Mouse (Mus musculus): Measurements from ENCODE around the gene Irf6.

The Irf6 gene

DNA sequence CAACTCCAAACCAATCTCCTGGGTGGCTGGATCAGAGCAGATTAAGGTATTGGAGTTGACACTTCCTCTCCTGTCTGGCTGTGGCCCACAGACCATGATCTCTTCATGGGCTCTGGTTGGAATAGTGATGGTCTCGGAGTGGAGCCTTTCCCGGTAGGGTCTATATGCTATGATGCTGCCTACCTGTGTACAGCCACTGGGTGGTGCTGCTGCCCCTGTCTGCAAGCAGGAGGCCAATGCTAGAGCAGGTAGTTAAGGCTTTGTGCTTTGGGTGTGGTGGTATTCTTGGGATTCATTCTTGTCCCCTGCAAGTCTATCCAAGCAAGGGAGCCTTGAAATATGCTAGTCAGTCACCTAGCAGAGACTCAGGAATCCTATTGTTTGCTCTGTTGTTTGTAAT, 55.3 kb downstream of the Irf6 start:
- no peaks in the 10 kb centered on the region for H3K9me3 ChIP-seq (ENCODE audit: low read length)
- no peak overlapping the region for H3K4me3 ChIP-seq (replicated peaks; ENCODE audit: low read length)
- TF ChIP-seq CTCF (conservative IDR thresholded peaks at IDR 0.05; ENCODE audit: low read length) (peak; percentile 58), POU5F1 (IDR thresholded peaks at IDR 0.05; ENCODE audit: borderline replicate concordance, low read length) (no peak)
- H3K36me3 ChIP-seq (ENCODE audit: insufficient read depth, low read length): no peaks in the 10 kb centered on the region
- H3K4me1 ChIP-seq (replicated peaks; ENCODE audit: low read depth, low read length): no peaks in the 10 kb centered on the region
- H3K27me3 ChIP-seq (ENCODE audit: insufficient read depth, low read length): no peaks in the 10 kb centered on the region

- no peaks in the 10 kb centered on the region for H3K4me1 ChIP-seq (replicated peaks; ENCODE audit: low read depth, low read length)
- H3K27me3 ChIP-seq (ENCODE audit: insufficient read depth, low read length): no peaks in the 10 kb centered on the region
- no peak overlapping the region for H3K4me3 ChIP-seq (replicated peaks; ENCODE audit: low read length)
- TF ChIP-seq NANOG (IDR thresholded peaks at IDR 0.05; ENCODE audit: borderline replicate concordance, low read length): no peak
- TF ChIP-seq POU5F1 (IDR thresholded peaks at IDR 0.05; ENCODE audit: borderline replicate concordance, low read length): no peak
- no peak for TF ChIP-seq CTCF (conservative IDR thresholded peaks at IDR 0.05; ENCODE audit: low read length)
- no peaks in the 10 kb centered on the region for H3K9me3 ChIP-seq (ENCODE audit: low read length)
- H3K36me3 ChIP-seq (ENCODE audit: insufficient read depth, low read length): no peaks in the 10 kb centered on the region
Observed at GRCm38 (mm10) chr1:193211371-193211770, 58.5 kb downstream of the Irf6 start.

GRCm38 (mm10) chr1:193214053-193214452, 61.1 kb downstream of the Irf6 start:
- Histone ChIP-seq H3K4me1 (replicated peaks; ENCODE audit: low read depth, low read length) (no peaks in the 10 kb centered on the region), H3K36me3 (ENCODE audit: insufficient read depth, low read length) (no peaks in the 10 kb centered on the region), H3K4me3 (replicated peaks; ENCODE audit: low read length) (no peak overlapping the region), H3K27me3 (ENCODE audit: insufficient read depth, low read length) (no peaks in the 10 kb centered on the region), H3K9me3 (ENCODE audit: low read length) (no peaks in the 10 kb centered on the region)
- TF ChIP-seq POU5F1 (IDR thresholded peaks at IDR 0.05; ENCODE audit: borderline replicate concordance, low read length) (no peak), NANOG (IDR thresholded peaks at IDR 0.05; ENCODE audit: borderline replicate concordance, low read length) (no peak), CTCF (conservative IDR thresholded peaks at IDR 0.05; ENCODE audit: low read length) (no peak)

GRCm38 (mm10) chr1:193216000-193216399, 63.1 kb downstream of the Irf6 start:
- H3K4me3 ChIP-seq (replicated peaks; ENCODE audit: low read length): no peak overlapping the region
- H3K9me3 ChIP-seq (ENCODE audit: low read length): no peaks in the 10 kb centered on the region
- H3K27me3 ChIP-seq (ENCODE audit: insufficient read depth, low read length): no peaks in the 10 kb centered on the region
- H3K36me3 ChIP-seq (ENCODE audit: insufficient read depth, low read length): no peaks in the 10 kb centered on the region
- no peaks in the 10 kb centered on the region for H3K4me1 ChIP-seq (replicated peaks; ENCODE audit: low read depth, low read length)
- TF ChIP-seq POU5F1 (IDR thresholded peaks at IDR 0.05; ENCODE audit: borderline replicate concordance, low read length) (no peak), CTCF (conservative IDR thresholded peaks at IDR 0.05; ENCODE audit: low read length) (no peak), NANOG (IDR thresholded peaks at IDR 0.05; ENCODE audit: borderline replicate concordance, low read length) (no peak)

- no peaks in the 10 kb centered on the region for H3K27me3 ChIP-seq (ENCODE audit: insufficient read depth, low read length)
- no peaks in the 10 kb centered on the region for H3K4me1 ChIP-seq (replicated peaks; ENCODE audit: low read depth, low read length)
- no peaks in the 10 kb centered on the region for H3K9me3 ChIP-seq (ENCODE audit: low read length)
- TF ChIP-seq POU5F1 (IDR thresholded peaks at IDR 0.05; ENCODE audit: borderline replicate concordance, low read length): no peak
- no peak for TF ChIP-seq NANOG (IDR thresholded peaks at IDR 0.05; ENCODE audit: borderline replicate concordance, low read length)
- TF ChIP-seq CTCF (conservative IDR thresholded peaks at IDR 0.05; ENCODE audit: low read length): no peak
- H3K4me3 ChIP-seq (replicated peaks; ENCODE audit: low read length): no peak overlapping the region
- no peaks in the 10 kb centered on the region for H3K36me3 ChIP-seq (ENCODE audit: insufficient read depth, low read length)
Observed at GRCm38 (mm10) chr1:193220408-193220807, 67.5 kb downstream of the Irf6 start.

Measured in E14TG2a.4 (cell line).